Comparison of ENCODE assay signal across 9 mouse cellular contexts in genomic region chr4:57275116-57275743, GRCm38 (mm10). TPM values are rescaled to one million over a fixed set of nuclear protein-coding genes. Genes with fewer than 3 reads are reported as not detected.
DNase-seq lines count a peak whose midpoint lies in the region; ATAC-seq and TF ChIP-seq lines count a peak whose summit lies in the region.
"Had no signal": no experiment of that assay in that cellular context is flagged by ENCODE, and none has a peak within 500 bp of the region (broad histone marks: within the 10 kb centered on the region; RNA-seq: fewer than 3 reads in every experiment).

No protein-coding gene starts in this region.

- H3K27ac ChIP-seq in forebrain, embryonic 11.5 days (ENCODE audit: low read depth, low read length), result no peak overlapping the region
- H3K27ac ChIP-seq in hindbrain, embryonic 16.5 days (ENCODE audit: low read depth, low read length), result peak overlapping the region; percentile 44; the same call in 1 of the 2 replicates
- no peak overlapping the region for H3K27ac ChIP-seq in left cerebral cortex, adult 2 months
- H3K27ac ChIP-seq in midbrain, embryonic 11.5 days (ENCODE audit: low read depth, low read length), result no peak overlapping the region

- no peak overlapping the region for H3K4me2 ChIP-seq in forebrain, embryonic 11.5 days (ENCODE audit: low read depth, low read length, severe bottlenecking)
- peak overlapping the region; percentile 36 for H3K4me2 ChIP-seq in hindbrain, embryonic 16.5 days (ENCODE audit: low read length)
- no peak overlapping the region for H3K4me2 ChIP-seq in midbrain, embryonic 11.5 days

- no peaks in the 10 kb centered on the region for H3K36me3 ChIP-seq in forebrain, embryonic 11.5 days (ENCODE audit: control insufficient read depth, insufficient read depth, low read length)
- no peaks in the 10 kb centered on the region for H3K36me3 ChIP-seq in hindbrain, embryonic 16.5 days (ENCODE audit: control insufficient read depth, insufficient read depth, low read length)
- no peaks in the 10 kb centered on the region for H3K36me3 ChIP-seq in midbrain, embryonic 11.5 days (ENCODE audit: control insufficient read depth, insufficient read depth, low read length)
- H3K36me3 ChIP-seq: G1E had no signal

- no peaks in the 10 kb centered on the region for H3K9me3 ChIP-seq in forebrain, embryonic 11.5 days (ENCODE audit: control insufficient read depth, low read length)
- no peaks in the 10 kb centered on the region for H3K9me3 ChIP-seq in hindbrain, embryonic 16.5 days (ENCODE audit: control insufficient read depth, low read length)
- H3K9me3 ChIP-seq in midbrain, embryonic 11.5 days (ENCODE audit: control insufficient read depth, low read length), result no peaks in the 10 kb centered on the region

- peak; percentile 93 for TF ChIP-seq CTCF in left cerebral cortex, adult 2 months (IDR thresholded peaks at IDR 0.05)

- peak; percentile 74; the same call in 1 of the 2 replicates for ATAC-seq in forebrain, embryonic 11.5 days (replicated peaks; ENCODE audit: low FRiP score)
- peak; percentile 86 for ATAC-seq in hindbrain, embryonic 16.5 days
- peak; percentile 53; the same call in 1 of the 2 replicates for ATAC-seq in midbrain, embryonic 11.5 days (ENCODE audit: low FRiP score)

- DNase-seq in heart, adult 11 months, result peak; percentile 95
- DNase-seq in heart, postnatal 25 days (ENCODE audit: low spot score), result no peak
- DNase-seq in c-Kit-positive CD71-positive TER-119-positive erythroid progenitor cells, embryonic 14.5 days (ENCODE audit: low spot score), result peak; percentile 37
- DNase-seq in forebrain, embryonic 11.5 days (ENCODE audit: low spot score), result peak; percentile 81
- DNase-seq in left cerebral cortex, adult 2 months (ENCODE audit: extremely low spot score in 1 of 2, low spot score in 2 of 2), result peak; percentile 60 to 66
- peak; percentile 96 for DNase-seq in midbrain, embryonic 11.5 days (ENCODE audit: low spot score, missing footprints)
- DNase-seq in spleen, adult 12 weeks (ENCODE audit: low spot score), result peak; percentile 7

- H3K9ac ChIP-seq in forebrain, embryonic 11.5 days (ENCODE audit: low read length), result no peak overlapping the region
- H3K9ac ChIP-seq in hindbrain, embryonic 16.5 days (ENCODE audit: low read depth, low read length), result 0 out of 2 replicates have a peak overlapping the region, but pooled peaks have one; percentile 22
- no peak overlapping the region for H3K9ac ChIP-seq in midbrain, embryonic 11.5 days (ENCODE audit: low read length)

- no peak overlapping the region for H3K4me3 ChIP-seq in forebrain, embryonic 11.5 days (ENCODE audit: low read depth, low read length)
- H3K4me3 ChIP-seq in hindbrain, embryonic 16.5 days (ENCODE audit: low read length), result no peak overlapping the region
- H3K4me3 ChIP-seq in left cerebral cortex, adult 2 months, result no peak overlapping the region
- H3K4me3 ChIP-seq in midbrain, embryonic 11.5 days (ENCODE audit: low read depth, low read length), result no peak overlapping the region

- 15% methylated on average over 8 of the region's 8 CpGs for WGBS in forebrain, embryonic 11.5 days
- WGBS in hindbrain, embryonic 16.5 days, result 4% methylated on average over 8 of the region's 8 CpGs
- WGBS in midbrain, embryonic 11.5 days, result 13% methylated on average over 8 of the region's 8 CpGs

- no peaks in the 10 kb centered on the region for H3K27me3 ChIP-seq in forebrain, embryonic 11.5 days (ENCODE audit: control insufficient read depth, insufficient read depth, low read length)
- H3K27me3 ChIP-seq in hindbrain, embryonic 16.5 days (replicated peaks; ENCODE audit: control insufficient read depth, insufficient read depth, low read length), result no peaks in the 10 kb centered on the region
- H3K27me3 ChIP-seq in midbrain, embryonic 11.5 days (ENCODE audit: control insufficient read depth, insufficient read depth, low read length), result no peaks in the 10 kb centered on the region

- H3K4me1 ChIP-seq in forebrain, embryonic 11.5 days (replicated peaks; ENCODE audit: control insufficient read depth, insufficient read depth, low read length), result 0 out of 2 replicates have a peak, but pooled peaks cover 3% of the 10 kb centered on the region
- H3K4me1 ChIP-seq in hindbrain, embryonic 16.5 days (ENCODE audit: control insufficient read depth, insufficient read depth, low read depth, low read length), result peaks cover 8% of the 10 kb centered on the region; the same call in 1 of the 2 replicates
- peaks cover 4% of the 10 kb centered on the region for H3K4me1 ChIP-seq in midbrain, embryonic 11.5 days (ENCODE audit: control insufficient read depth, insufficient read depth, low read length)

- intact Hi-C loops in heart, postnatal 25 days (cut with DNase I), result loop anchor here (5.0 kb wide), 1 partner anchor 208 kb away; no protein-coding TSS in a partner anchor
- intact Hi-C loops in left cerebral cortex, adult 2 months (cut with DNase I), result loop anchor here (1.0 to 10.0 kb wide), 4 partner anchors 45 to 258 kb away; partner anchors contain the start of gene Epb41l4b

RNA-seq across cellular contexts. Expression of gene Ptpn3, which starts 26.4 kb away (rescaled TPM):
- total RNA-seq in heart, postnatal 25 days (2021), result 10 to 100 TPM; 31.6 to 36.7 TPM
- polyA plus RNA-seq in forebrain, embryonic 11.5 days (2014; fragmentation: Nextera tagmentation; extraction: Ambion mirVana), result 0.81 TPM in 2 replicates
- polyA plus RNA-seq in hindbrain, embryonic 16.5 days (2015; fragmentation: Nextera tagmentation; extraction: Ambion mirVana), result 2.8 and 4.2 TPM in 2 replicates
- total RNA-seq in left cerebral cortex, adult 2 months (2021), result 10 to 100 TPM; 68.4 to 77.7 TPM
- 0.33 and 0.90 TPM in 2 replicates for polyA plus RNA-seq in midbrain, embryonic 11.5 days (2014; fragmentation: Nextera tagmentation; extraction: Ambion mirVana)
- polyA plus RNA-seq: G1E had no signal
